Mouse (Mus musculus): ENCODE measurements around the gene Lipt2.

Lipt2 gene

DNA sequence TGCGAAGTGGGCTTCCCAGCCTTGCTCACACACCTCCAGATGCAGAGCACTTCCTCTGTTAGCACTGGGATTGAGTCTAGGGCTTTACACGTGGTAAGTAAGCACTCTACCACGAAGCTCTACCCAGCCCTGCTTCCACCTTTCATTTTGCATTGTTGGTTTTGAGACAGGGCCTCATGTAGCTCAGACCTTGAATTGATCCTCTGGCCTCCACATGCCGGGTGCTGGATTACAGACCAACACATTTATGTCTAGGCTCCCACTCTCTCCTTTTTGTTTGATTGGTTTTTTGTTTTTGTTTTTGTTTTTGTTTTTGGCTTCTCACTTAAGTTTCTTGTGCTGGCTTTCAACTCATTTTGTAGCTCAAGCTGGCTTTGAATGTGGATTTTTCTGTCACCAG lies 11.7 kb downstream of the Lipt2 start:
- no peak for DNase-seq (ENCODE audit: low read depth, low spot score)

DNA sequence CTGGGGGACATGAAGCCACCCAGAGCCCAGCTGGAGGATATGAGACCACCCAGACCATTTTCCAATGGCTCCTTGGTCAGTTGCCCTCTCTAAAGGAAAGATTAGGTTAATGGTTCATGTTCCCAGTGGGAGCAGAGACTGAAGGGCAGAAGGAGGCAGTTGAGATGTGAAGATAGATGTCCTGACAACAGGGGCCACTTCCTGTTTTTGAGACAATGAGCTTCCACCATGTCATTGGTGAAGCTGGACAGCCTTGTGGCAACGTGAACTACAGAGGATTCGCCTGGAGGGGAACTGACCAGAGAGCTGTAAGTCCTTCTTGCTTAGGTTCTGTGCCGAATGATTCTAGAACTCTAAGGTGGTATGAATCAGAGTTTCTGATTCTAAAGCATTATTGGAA lies 17.2 kb downstream of the Lipt2 start, which contains the start of gene Kcne3:
Kcne3 (plus strand) TSS at position 234 of the 400 bp plus-strand sequence.
- DNase-seq (ENCODE audit: low read depth, low spot score): no peak

DNA sequence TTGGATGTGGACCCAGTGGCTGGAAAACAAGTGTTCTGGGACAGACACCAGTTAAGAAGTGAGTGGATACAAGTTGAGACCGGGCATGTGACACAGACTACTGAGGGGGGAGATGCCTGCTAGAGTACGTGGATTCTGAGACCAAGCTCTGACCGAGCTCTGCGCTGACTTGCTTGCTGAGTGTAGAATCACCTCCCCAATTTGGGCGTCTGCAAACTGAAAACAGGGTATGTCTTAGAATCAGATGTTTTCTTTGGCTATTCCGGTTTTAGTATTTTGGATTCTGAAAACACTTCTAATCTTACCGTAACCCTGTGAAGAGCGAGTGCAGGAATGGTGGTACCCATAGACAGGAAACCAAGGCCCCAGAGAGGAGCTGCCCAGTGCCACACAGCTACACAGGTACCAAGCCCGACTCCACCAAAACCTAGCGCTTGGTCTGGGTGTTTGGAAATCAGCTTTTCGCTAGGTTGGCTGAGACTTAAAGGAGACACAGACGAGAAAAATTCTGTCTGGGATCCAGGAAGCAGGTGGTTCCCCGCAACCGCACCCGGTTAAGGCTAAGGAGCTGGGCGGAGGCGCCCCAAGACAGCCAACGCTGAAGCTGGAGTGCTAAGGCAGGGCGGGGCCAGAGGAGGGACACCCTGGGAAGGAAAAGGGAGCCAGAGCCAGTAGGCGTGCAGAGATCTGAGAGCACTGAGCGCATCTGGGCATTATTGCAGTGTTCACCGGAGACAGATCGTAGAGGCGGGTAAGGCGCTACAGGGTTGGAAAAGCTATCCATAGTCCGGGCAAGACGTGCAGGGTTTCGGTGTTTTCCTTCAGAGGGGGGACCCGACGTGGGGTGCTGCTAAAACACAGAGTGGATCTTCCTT lies 19.2 kb downstream of the Lipt2 start:
- DNase-seq (ENCODE audit: low read depth, low spot score): no peak

DNA sequence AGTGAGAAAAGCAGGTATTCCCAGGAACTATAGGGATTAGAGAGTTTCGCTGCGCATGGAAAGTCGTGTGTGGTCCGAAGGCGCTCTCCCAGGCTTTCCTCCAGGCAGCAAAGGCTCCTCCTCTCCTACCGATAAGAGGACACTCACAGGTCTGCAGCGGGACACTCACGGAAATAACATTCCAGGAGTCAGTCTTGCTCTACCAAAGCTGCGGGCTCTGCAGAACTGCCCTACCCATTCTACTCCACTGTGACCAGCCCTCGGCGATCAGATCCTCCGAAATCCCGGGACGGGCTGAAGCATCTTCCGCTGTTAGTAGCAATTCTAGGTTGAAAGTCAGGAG lies 19.8 kb downstream of the Lipt2 start:
- DNase-seq (ENCODE audit: low read depth, low spot score): no peak

DNA sequence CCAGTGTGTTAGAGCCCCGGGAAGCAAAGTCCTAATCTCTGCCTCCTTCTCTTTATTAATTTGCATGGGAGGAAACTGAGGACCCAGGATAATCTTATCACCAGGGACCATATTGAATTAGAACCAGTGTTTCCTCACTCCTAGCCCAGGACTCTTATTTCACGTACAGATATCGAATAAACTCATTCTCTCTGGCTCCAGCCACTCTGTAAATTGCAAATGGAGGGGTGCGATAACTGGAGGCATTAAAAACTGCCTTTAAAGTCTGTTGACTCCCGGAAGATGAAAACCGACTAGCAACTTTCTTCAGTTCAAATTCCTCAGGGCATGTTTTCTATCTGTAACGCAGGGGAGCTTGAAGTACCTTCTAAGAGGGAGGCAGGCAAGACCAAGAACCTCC lies 20.3 kb downstream of the Lipt2 start:
- no peak for DNase-seq (ENCODE audit: low read depth, low spot score)

DNA sequence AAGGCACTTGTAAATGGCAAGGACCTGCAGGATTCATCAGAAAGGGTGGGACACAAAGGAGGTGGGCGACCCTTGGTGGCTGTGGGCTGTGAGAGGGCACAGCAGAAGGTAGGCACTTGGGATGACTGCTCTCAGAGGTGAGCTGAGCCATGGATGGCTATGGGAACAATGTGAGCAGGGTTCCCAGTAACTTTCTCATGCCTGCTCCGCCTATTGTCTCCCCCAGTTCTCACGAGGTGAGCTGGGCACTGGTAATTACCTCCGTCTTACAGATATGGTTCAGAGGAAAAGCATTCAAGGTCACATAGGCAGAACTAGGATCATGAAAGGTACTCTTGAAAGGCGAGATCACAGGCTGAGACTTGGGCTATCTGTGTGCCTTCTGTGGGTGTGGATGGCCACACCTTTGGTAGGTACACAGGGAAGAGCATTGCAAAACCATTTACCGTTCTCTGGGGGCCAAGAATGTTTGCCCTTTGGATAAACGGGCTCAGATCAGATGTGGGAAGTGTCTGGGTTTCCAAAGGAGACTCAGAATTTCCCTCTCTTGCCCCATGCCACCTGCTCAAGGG lies 20.8 kb downstream of the Lipt2 start:
- DNase-seq (ENCODE audit: low read depth, low spot score): no peak

DNA sequence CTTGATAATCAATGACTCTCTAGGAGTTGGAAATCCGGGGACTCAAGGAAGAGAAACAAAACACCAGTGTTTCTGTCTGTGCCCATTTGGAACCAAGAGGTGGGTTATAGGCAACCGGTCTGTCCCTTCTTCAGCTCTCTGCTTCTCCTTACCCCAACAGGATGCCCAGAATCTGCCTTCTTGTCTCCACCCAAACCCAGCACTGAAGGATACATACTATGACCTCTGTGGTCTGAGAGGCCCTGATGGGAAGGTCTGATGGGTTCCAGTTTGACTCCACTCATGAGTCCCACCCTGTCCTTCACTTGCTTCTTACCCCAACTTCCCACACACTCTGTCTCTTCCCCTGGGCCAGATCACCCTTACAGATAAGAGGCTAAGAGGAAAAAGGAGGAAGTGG lies 22.1 kb downstream of the Lipt2 start:
- no peak for DNase-seq (ENCODE audit: low read depth, low spot score)

DNA sequence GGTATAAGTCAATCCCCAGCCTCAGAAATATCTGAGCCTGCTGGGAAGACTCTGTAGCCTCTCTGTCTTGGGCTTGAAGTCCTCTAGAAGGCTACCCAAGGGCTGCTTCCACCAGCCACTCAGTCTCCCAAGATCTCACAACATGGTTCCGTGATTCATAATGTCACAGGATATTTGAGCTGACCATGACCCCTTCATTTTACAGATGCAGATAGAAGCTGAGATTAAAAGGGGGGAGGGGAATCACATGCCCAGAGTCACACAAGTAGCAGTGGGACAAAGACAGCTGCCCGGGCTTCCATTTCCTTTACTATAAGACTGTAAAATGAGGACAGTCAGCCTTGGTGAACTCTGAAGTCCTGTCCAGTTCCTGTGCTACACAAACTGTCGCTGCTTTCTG lies 22.5 kb downstream of the Lipt2 start:
- no peak for DNase-seq (ENCODE audit: low read depth, low spot score)

DNA sequence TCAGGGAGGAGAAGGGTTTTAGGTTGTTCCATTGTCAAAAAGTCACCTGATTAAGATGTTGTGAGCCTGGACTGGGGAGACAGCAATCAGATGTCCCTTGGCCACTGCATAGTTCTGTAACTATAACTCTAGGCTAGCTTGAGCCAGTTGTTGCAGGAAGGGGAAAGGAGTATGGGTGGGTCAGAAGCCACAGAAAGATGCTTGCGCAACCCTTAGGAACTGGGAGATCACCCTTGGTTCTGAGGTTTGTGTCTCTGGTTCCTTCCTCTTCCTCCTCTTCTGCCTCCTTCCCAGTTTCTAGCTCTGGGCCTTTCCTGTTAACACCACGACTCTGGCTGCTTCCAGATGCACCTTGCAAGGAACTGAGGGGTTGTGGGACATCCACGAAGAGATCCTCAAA lies 23.3 kb downstream of the Lipt2 start:
- DNase-seq (ENCODE audit: low read depth, low spot score): no peak

DNA sequence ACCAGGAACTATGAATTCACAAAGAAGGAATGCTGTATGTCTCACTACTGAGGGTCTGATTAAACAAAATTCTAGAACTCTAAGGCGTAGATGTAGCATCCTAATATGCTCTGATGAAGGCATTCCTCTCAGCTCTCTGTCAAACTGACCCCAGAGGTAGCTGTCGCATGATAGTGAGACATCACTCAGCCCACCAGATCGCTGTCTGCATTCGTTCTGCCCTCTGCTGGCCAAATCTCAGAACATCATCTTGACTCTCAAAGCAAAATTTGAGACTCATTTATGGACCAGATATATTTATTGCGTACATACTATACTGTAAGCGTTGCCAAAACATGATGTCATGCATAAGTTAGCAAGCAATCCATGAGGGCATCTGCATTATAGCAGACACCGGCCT lies 28.5 kb downstream of the Lipt2 start:
- no peak for DNase-seq (ENCODE audit: low read depth, low spot score)

DNA sequence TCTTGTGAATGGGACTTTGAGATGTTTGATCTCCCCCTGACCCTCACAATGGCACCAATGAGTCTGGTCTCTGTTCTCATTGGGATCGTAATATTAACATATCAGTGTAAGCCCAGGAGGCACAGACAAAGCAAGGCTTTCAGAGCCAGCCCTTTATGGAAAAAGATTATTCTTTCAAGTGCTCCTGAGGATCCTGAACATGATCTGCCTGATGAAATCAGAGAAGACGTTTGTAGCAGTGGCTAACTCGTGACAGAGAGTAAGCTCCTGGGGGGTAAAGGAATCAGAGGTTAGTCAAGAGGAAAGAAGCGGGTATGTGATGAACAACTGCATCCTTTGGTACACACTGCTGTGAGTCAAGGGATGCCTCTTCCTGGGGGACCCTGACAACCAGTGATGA lies 31.1 kb downstream of the Lipt2 start:
- DNase-seq (ENCODE audit: low read depth, low spot score): no peak

DNA sequence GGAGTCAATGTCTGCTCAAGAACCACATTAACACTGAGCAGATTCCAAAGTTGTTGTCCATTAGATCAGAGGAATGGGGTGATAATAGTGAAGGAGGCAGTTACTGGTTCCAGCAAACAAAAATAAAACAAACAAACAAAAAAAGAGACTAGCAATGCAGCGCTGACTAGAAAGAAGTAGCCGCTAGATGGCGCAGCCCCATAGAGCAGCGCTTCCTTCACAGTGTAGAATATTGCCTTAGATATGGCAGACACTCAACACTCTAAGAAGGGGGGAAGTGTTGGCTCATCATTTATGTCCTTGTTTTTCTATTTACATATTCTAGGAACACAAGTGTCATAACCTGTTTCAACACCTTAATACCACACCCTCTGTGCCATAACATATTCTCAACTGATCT lies 31.7 kb downstream of the Lipt2 start:
- DNase-seq (ENCODE audit: low read depth, low spot score): no peak

DNA sequence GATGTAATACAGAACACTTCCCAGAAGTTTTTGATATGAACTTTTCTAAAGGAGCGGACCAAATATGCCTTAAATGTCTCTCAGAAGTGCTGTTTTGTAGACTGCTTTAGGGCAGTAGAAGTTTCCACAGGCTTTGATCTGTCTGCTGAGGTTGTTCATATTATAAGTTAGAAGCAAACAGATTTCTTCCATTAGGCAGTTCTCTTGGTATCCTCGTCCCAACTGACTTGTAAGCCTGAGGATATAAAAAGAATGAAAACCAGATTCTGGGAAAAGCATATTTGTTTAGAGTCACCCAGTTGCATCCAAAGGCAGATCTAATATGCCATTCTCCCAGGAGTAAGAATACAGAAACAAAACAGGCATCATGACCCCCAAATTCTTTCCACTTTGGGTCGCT lies 42.1 kb downstream of the Lipt2 start:
- DNase-seq (ENCODE audit: low read depth, low spot score): no peak

DNA sequence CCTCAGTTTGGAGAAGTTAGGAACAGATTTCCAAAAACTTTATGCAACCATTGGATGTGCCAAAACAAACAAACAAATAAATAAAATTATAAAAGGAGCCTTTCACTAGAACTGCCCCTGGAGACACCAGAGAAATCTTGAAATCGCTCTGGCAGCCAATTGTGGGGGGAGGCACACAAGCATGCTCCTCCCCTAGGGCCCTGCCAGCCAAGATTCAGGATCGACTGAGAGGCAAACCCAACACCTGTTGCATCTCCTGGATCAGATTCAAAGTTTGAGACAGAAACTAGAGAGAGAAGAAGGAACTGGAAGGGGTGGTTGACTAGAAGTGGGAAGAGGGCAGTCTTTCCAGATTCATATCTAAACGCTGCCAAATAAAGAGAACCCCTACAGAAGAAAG lies 44.5 kb downstream of the Lipt2 start:
- no peak for DNase-seq (ENCODE audit: low read depth, low spot score)

DNA sequence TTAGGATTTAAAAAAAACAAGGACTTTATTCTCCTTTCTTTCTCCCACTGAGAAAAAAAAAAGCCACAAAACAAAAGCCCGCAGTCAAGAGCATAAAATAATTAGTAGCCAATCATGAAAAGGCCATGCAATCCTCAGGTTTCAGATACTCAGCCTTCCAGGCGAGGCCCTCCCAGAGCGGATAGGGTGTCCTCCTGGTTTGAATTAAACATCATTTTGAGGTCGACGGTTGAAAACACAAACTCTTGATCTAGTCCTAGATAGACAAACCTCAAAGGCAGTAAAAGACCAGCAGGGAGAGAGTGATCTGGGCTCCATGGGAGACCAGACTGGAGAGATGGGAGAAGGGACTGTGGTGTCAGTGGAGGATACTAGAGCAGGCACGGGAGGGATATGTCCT lies 45.8 kb downstream of the Lipt2 start:
- no peak for DNase-seq (ENCODE audit: low read depth, low spot score)

DNA sequence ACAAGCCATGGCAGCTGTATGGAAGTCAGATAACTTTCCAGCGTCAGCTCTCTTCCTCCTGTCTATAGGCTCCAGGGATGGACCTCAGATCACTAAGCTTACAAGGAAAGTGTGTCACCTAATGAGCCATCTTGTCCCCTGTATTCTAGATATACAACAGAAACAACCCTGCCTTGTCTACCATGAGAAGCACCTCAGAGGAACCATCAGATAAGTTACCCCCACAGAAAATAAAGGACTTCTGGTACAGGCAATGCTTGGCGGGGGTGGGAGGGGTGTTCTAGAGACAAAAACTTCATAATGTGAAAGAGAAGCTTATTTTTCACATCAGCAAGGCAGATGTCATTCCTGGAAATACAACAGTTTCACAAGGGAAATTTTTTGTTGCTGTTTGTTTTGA lies 47.1 kb downstream of the Lipt2 start:
- no peak for DNase-seq (ENCODE audit: low read depth, low spot score)

DNA sequence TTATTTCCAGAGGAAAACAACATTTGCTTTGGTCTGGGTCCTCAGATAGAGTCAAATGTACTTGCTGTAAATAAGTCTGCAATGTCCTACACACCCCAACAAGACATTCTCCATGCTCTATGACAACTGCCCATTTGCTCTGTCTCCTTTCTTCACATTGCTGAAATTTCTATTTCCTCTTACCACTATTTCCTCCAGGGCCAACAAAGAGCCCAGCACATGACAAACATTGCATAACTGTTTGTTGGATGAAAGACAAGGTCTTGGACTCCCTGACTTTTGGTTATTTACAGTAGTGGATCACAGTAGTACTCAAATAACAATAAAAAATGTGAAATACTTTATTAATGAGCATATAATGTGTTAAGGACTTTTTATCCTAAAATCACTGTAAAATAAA lies 48.8 kb downstream of the Lipt2 start:
- no peak for DNase-seq (ENCODE audit: low read depth, low spot score)
